ENCODE assay signal across 8 mouse cellular contexts in the genomic region with DNA sequence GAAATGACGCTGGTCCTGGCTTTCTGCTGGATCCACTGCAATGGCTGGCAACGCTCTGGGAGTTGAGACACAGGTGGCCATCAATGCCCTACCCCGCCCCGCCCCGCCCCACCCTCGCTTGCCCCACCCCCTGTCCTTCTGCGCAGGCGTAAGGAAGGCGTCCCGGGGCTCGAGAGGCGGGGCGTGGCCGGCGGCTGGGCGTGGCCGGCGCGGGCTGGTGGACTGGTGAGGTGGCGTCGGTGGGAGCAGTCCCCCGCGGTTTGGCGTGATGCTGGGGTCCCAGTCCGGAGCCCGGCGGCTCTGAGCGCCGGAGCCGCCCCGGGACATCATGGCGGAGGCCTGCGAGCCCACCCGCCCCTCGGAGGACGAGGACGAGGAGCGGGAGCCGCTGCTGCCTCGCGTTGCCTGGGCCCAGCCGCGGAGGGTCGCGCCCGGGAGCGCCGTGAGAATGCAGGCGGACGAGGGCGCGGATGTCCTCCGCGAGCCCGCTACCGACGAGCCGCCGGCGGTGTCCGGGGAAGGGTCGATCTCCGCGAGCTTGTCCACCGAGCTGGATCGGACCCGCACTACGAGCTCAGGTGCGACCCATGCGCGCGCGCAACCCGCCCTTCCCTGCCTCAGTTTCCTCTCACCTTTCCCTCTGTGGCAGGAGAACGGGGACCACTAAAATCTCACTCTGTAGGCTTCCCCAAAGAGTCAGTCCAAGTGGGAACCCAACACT. TPM values are rescaled to one million over a fixed set of nuclear protein-coding genes. Genes with fewer than 3 reads are reported as not detected.
DNase-seq lines count a peak whose midpoint lies in the region; ATAC-seq and TF ChIP-seq lines count a peak whose summit lies in the region.

A gene (plus strand): TSS at position 184 of the 721 bp plus-strand sequence.

- peak within 1 kb of the TSS; percentile 74 for H3K9ac ChIP-seq in embryonic facial prominence, embryonic 12.5 days
- peak within 1 kb of the TSS; percentile 97 for H3K9ac ChIP-seq in heart, adult 2 months (ENCODE audit: low read depth, low read length)
- peak within 1 kb of the TSS; percentile 77 for H3K9ac ChIP-seq in limb, embryonic 15.5 days
- H3K9ac ChIP-seq in midbrain, postnatal 0 days (replicated peaks; ENCODE audit: low read length, poor library complexity, severe bottlenecking): peak within 1 kb of the TSS; percentile 52

- TF ChIP-seq CTCF in heart, adult 2 months (IDR thresholded peaks at IDR 0.05): no peak
- no peak for TF ChIP-seq CTCF in midbrain, postnatal 0 days (IDR thresholded peaks at IDR 0.05)

- peak within 1 kb of the TSS; percentile 80 for H3K27ac ChIP-seq in embryonic facial prominence, embryonic 12.5 days
- H3K27ac ChIP-seq in heart, adult 2 months: peak within 1 kb of the TSS; percentile 63
- peak within 1 kb of the TSS; percentile 85 for H3K27ac ChIP-seq in limb, embryonic 15.5 days
- no peak within 1 kb of the TSS for H3K27ac ChIP-seq in midbrain, postnatal 0 days (ENCODE audit: low read depth, low read length)

- DNase-seq in cerebellum, adult 11 months: peak; percentile 16
- DNase-seq in heart, adult 2 months: peak; percentile 86
- DNase-seq in kidney, adult 8-10 months: peak; percentile 71 to 78
- DNase-seq in midbrain, postnatal 0 days (ENCODE audit: low spot score): peak; percentile 39
- DNase-seq in spleen, postnatal 10 days (ENCODE audit: low spot score in 2 of 2): peak; percentile 88 to 95

- peak within 1 kb of the TSS; percentile 59 for H3K4me2 ChIP-seq in embryonic facial prominence, embryonic 12.5 days (replicated peaks)
- H3K4me2 ChIP-seq in limb, embryonic 15.5 days: peak within 1 kb of the TSS; percentile 51
- H3K4me2 ChIP-seq in midbrain, postnatal 0 days (ENCODE audit: low read depth, low read length, poor library complexity, severe bottlenecking): peak within 1 kb of the TSS; percentile 95

- peak within 1 kb of the TSS; percentile 83 for H3K4me3 ChIP-seq in embryonic facial prominence, embryonic 12.5 days
- peak within 1 kb of the TSS; percentile 83 for H3K4me3 ChIP-seq in heart, adult 2 months
- H3K4me3 ChIP-seq in limb, embryonic 15.5 days: peak within 1 kb of the TSS; percentile 85
- H3K4me3 ChIP-seq in midbrain, postnatal 0 days (ENCODE audit: low read depth, low read length): peak within 1 kb of the TSS; percentile 79

- intact Hi-C loops in heart, adult 2 months (cut with DNase I): loop anchor here (5.0 kb wide), 2 partner anchors 41 to 74 kb away; a partner anchor contains a TSS

- peaks cover 7% of the 10 kb centered on the region for H3K4me1 ChIP-seq in embryonic facial prominence, embryonic 12.5 days
- peaks cover 2% of the 10 kb centered on the region for H3K4me1 ChIP-seq in heart, adult 2 months (ENCODE audit: control insufficient read depth, insufficient read depth, low read length)
- H3K4me1 ChIP-seq in limb, embryonic 15.5 days: peaks cover 5% of the 10 kb centered on the region; the same call in 1 of the 2 replicates
- no peaks in the 10 kb centered on the region for H3K4me1 ChIP-seq in midbrain, postnatal 0 days (ENCODE audit: insufficient read depth, low read length)

- under 1% methylated on average over 70 of the region's 75 CpGs for WGBS in embryonic facial prominence, embryonic 12.5 days
- WGBS in heart, adult 2 months: under 1% methylated on average over 74 of the region's 75 CpGs
- WGBS in limb, embryonic 15.5 days: under 1% methylated on average over 62 of the region's 75 CpGs
- WGBS in midbrain, postnatal 0 days: under 1% methylated on average over 58 of the region's 75 CpGs

- peaks cover 2% of the 10 kb centered on the region for H3K79me2 ChIP-seq in heart, adult 2 months (replicated peaks; ENCODE audit: control insufficient read depth, insufficient read depth, low read length)

- no peak for ATAC-seq in cerebellum, adult (ENCODE audit: insufficient number of reproducible peaks, low FRiP score, low TSS enrichment)
- peak; percentile 89 for ATAC-seq in embryonic facial prominence, embryonic 12.5 days (ENCODE audit: insufficient number of reproducible peaks, insufficient read depth, low FRiP score, low TSS enrichment)
- peak; percentile 90 for ATAC-seq in limb, embryonic 15.5 days (ENCODE audit: insufficient number of reproducible peaks, low FRiP score, low TSS enrichment, low read depth)
- ATAC-seq in midbrain, postnatal 0 days (ENCODE audit: low FRiP score): peak; percentile 85

- TF ChIP-seq POLR2A in heart, adult 2 months (IDR thresholded peaks at IDR 0.05; ENCODE audit: insufficient read depth, low read depth, low read length): no peak

- H3K9me3 ChIP-seq in embryonic facial prominence, embryonic 12.5 days: no peaks in the 10 kb centered on the region
- H3K9me3 ChIP-seq in limb, embryonic 15.5 days: no peaks in the 10 kb centered on the region
- no peaks in the 10 kb centered on the region for H3K9me3 ChIP-seq in midbrain, postnatal 0 days (ENCODE audit: low read length)

- H3K27me3 ChIP-seq in embryonic facial prominence, embryonic 12.5 days: no peaks in the 10 kb centered on the region
- H3K27me3 ChIP-seq in heart, adult 2 months (ENCODE audit: control insufficient read depth, insufficient read depth, low read length): no peaks in the 10 kb centered on the region
- H3K27me3 ChIP-seq in limb, embryonic 15.5 days: no peaks in the 10 kb centered on the region
- no peaks in the 10 kb centered on the region for H3K27me3 ChIP-seq in midbrain, postnatal 0 days (ENCODE audit: insufficient read depth, low read length)

- TF ChIP-seq EP300 in heart, adult 2 months (IDR thresholded peaks at IDR 0.05; ENCODE audit: insufficient read depth, low read depth, low read length): no peak

- no peaks in the 10 kb centered on the region for H3K36me3 ChIP-seq in embryonic facial prominence, embryonic 12.5 days
- peaks cover 2% of the 10 kb centered on the region; the same call in 1 of the 2 replicates for H3K36me3 ChIP-seq in heart, adult 2 months (ENCODE audit: control insufficient read depth, insufficient read depth, low read length)
- H3K36me3 ChIP-seq in limb, embryonic 15.5 days: no peaks in the 10 kb centered on the region
- H3K36me3 ChIP-seq in midbrain, postnatal 0 days (ENCODE audit: insufficient read depth, low read length): no peaks in the 10 kb centered on the region

RNA-seq across cellular contexts. Expression of the gene that starts here (rescaled TPM):
- polyA plus RNA-seq in embryonic facial prominence, embryonic 12.5 days (2016; fragmentation: Nextera tagmentation; extraction: Ambion mirVana): 21.0 and 25.0 TPM in 2 replicates
- total RNA-seq in heart, adult 2 months (2021): 1 to 10 TPM; 1.1 to 2.3 TPM
- polyA plus RNA-seq in heart, adult 2 months (2012; rRNA removed): 1.6 and 1.9 TPM in 2 replicates
- 16.9 and 19.0 TPM in 2 replicates for polyA plus RNA-seq in limb, embryonic 15.5 days (2015; fragmentation: Nextera tagmentation; extraction: Ambion mirVana)
- total RNA-seq in midbrain, postnatal 0 days (2014; rRNA removed): 2.7 and 3.7 TPM in 2 replicates
- 1.3 and 1.6 TPM in 2 replicates for polyA plus RNA-seq in midbrain, postnatal 0 days (2015; fragmentation: Nextera tagmentation; extraction: Ambion mirVana)

Comparison
In these comparisons a context has a peak if more than half of its experiments do, and no peak if none do; other contexts are left out.
1. DNase-seq: peak in every context shown above with its lines; median percentile 92 in spleen, postnatal 10 days; 86 in heart, adult 2 months; 74 in kidney, adult 8-10 months; 39 in midbrain, postnatal 0 days; 16 in cerebellum, adult 11 months.